Mouse (Mus musculus) kidney, adult 2 months (tissue): ENCODE measurements around the gene Kcnh4. TPM values are rescaled to one million over a fixed set of nuclear protein-coding genes. Genes with fewer than 3 reads are reported as not detected.

Experiments
- DNase-seq: peaks from one replicate; pipeline ENCODE4 v3.0.0; 2021
- H3K27ac ChIP-seq: fragments of 200-500 bp; 2 replicates; pipeline ENCODE4 v1.5.1; 2012; ENCODE audit warnings: low read depth, low read length, control low read depth, inconsistent platforms; ENCODE audit not compliant: insufficient read depth
- H3K27me3 ChIP-seq: fragments of 200-500 bp; replicated peaks from 2 replicates; pipeline ENCODE4 v1.6.1; 2012; ENCODE audit warnings: mild to moderate bottlenecking, moderate library complexity, low read length, inconsistent platforms; ENCODE audit not compliant: control insufficient read depth, insufficient read depth
- H3K36me3 ChIP-seq: fragments of 200-500 bp; 2 replicates; pipeline ENCODE4 v1.6.1; 2012; ENCODE audit warnings: mild to moderate bottlenecking, moderate library complexity, low read length, inconsistent platforms; ENCODE audit not compliant: control insufficient read depth, insufficient read depth
- H3K4me1 ChIP-seq: fragments of 200-500 bp; 2 replicates; pipeline ENCODE4 v1.6.1; 2011; ENCODE audit warnings: low read length; ENCODE audit not compliant: control insufficient read depth, insufficient read depth
- H3K4me3 ChIP-seq: fragments of 200-500 bp; 2 replicates; pipeline ENCODE4 v1.5.1; 2011; ENCODE audit warnings: mild to moderate bottlenecking, low read depth, low read length, control low read depth; ENCODE audit not compliant: insufficient read depth
- CTCF ChIP-seq: fragments of 200-500 bp; conservative IDR thresholded peaks from 2 replicates; pipeline ENCODE4 v1.5.1; 2011; ENCODE audit warnings: low read depth, mild to moderate bottlenecking, control low read depth, low read length, moderate library complexity, mixed read lengths; ENCODE audit not compliant: insufficient read depth, insufficient read length
- POLR2A ChIP-seq: fragments of 200-500 bp; IDR thresholded peaks from one replicate; pipeline ENCODE4 v1.6.1; 2011; ENCODE audit warnings: low read depth, low read length, control low read depth
- WGBS: fragments of 180-500 bp; shearing (Covaris S2); methylation state at CpG from one replicate; pipeline ENCODE4 v1.1.7; 2018; 5-methylcytosine and 5-hydroxymethylcytosine counted together
- polyA plus RNA-seq: library from polyadenylated mRNA; depleted of rRNA; stranded (reverse); fragments of >200 nt; gene quantifications from 2 replicates; pipeline ENCODE4 v1.2.3, GENCODE M21; 2012

Kcnh4 gene
- polyA plus RNA-seq, 1 experiment: 0.08 TPM

- Histone ChIP-seq H3K27ac (no peak overlapping the region), H3K36me3 (no peaks in the 10 kb centered on the region), H3K27me3 (no peaks in the 10 kb centered on the region), H3K4me3 (peak overlapping the region; percentile 31; the same call in 1 of the 2 replicates), H3K4me1 (peaks cover 7% of the 10 kb centered on the region)
- no peak for TF ChIP-seq POLR2A
- TF ChIP-seq CTCF: peak; percentile 97
- 33% methylated on average over 19 of the region's 19 CpGs for WGBS
- DNase-seq: peak; percentile 77
Observed at GRCm38 (mm10) chr11:100702081-100702851, 57.5 kb downstream of the Kcnh4 start.

- H3K4me3 ChIP-seq: no peak overlapping the region
- WGBS: 13% methylated on average over 14 of the region's 14 CpGs
- H3K27ac ChIP-seq: no peak overlapping the region
- H3K4me1 ChIP-seq: peaks cover 7% of the 10 kb centered on the region
- no peaks in the 10 kb centered on the region for H3K36me3 ChIP-seq
- DNase-seq: peak; percentile 58
- no peak for TF ChIP-seq CTCF
- no peak for TF ChIP-seq POLR2A
- no peaks in the 10 kb centered on the region for H3K27me3 ChIP-seq
Observed at GRCm38 (mm10) chr11:100701301-100701700, 58.4 kb downstream of the Kcnh4 start.

DNA sequence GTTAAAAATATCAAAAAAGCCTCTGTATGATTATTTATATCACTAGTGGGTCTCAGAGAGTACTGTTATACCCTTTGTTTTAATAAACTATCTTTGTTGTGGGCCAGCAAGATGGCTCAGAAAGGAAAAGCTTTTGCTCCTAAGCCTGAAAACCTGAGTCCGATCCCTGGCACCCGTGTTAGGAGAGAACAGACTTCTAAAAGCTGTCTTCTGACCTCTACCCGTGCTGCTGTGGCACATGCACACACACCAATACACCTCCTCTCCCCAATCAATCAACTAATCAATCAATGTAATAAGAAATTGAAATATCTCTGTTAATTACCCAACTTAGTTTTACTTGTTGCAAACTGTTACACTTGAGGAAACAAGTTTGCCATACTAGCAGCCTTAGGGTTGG is 59.0 kb downstream of the Kcnh4 start:
- 78% methylated on average over 3 of the region's 3 CpGs for WGBS
- no peak for DNase-seq
- Histone ChIP-seq H3K4me3 (no peak overlapping the region), H3K27me3 (no peaks in the 10 kb centered on the region), H3K27ac (no peak overlapping the region), H3K4me1 (peaks cover 7% of the 10 kb centered on the region), H3K36me3 (no peaks in the 10 kb centered on the region)
- no peak for TF ChIP-seq POLR2A
- TF ChIP-seq CTCF: no peak

- WGBS: 79% methylated on average over 7 of the region's 7 CpGs
- TF ChIP-seq CTCF (no peak), POLR2A (no peak)
- no peaks in the 10 kb centered on the region for H3K27me3 ChIP-seq
- peaks cover 3% of the 10 kb centered on the region for H3K4me1 ChIP-seq
- no peak overlapping the region for H3K4me3 ChIP-seq
- H3K36me3 ChIP-seq: no peaks in the 10 kb centered on the region
- no peak overlapping the region for H3K27ac ChIP-seq
- no peak for DNase-seq
Observed at GRCm38 (mm10) chr11:100697921-100698320, 61.8 kb downstream of the Kcnh4 start.

DNA sequence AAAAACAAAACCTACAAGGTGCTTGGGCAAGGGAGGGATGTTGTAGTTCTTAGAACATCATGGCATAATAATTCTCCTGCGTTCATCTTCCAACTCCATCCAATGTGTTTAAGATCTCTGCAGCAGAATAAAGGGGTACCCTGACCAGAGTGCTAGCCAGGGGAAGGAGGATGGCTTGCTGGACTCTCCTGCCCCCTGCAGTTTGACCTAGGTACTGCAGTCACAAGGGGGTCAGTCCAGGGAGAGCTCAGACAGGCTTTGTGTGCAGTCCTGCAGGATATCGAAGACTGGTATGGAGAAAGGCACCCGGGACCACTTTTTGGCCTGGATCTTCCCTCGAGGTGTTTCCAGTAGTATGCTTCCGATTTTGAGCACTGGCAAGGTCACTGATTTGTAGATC is 64.8 kb downstream of the Kcnh4 start:
- Histone ChIP-seq H3K4me1 (0 out of 2 replicates have a peak, but pooled peaks cover 3% of the 10 kb centered on the region), H3K27me3 (no peaks in the 10 kb centered on the region), H3K4me3 (no peak overlapping the region), H3K36me3 (no peaks in the 10 kb centered on the region), H3K27ac (no peak overlapping the region)
- DNase-seq: peak; percentile 71
- 31% methylated on average over 5 of the region's 5 CpGs for WGBS
- TF ChIP-seq CTCF (peak; percentile 89), POLR2A (no peak)

- Histone ChIP-seq H3K36me3 (no peaks in the 10 kb centered on the region), H3K4me1 (0 out of 2 replicates have a peak, but pooled peaks cover 3% of the 10 kb centered on the region), H3K27ac (no peak overlapping the region), H3K4me3 (no peak overlapping the region), H3K27me3 (no peaks in the 10 kb centered on the region)
- 37% methylated on average over 5 of the region's 5 CpGs for WGBS
- TF ChIP-seq POLR2A (no peak), CTCF (no peak)
- DNase-seq: no peak
Observed at GRCm38 (mm10) chr11:100693154-100693553, 66.6 kb downstream of the Kcnh4 start.

DNA sequence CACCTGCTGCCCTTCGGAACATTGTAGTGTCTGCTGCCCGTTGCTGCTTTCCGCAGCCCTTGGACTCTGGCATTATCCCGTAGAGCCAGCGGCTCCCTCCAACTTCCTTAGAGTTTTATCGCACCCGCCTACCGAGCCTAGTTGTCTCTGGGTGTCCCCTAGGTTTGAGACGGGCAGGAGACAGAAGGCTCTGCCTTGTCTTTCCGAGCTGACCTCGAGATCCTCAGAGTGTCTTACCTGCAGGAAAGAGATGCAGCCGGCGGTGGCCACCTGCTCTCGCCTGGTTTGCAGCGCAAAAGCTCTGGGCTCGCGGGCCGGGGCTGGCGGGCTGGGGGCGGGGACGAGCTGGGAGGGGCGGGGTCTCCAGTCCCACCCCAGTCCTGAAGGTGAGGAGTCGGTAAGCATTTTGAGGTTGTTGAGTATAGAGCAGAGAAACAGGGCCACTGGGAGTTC is 67.6 kb downstream of the Kcnh4 start, which contains the start of gene Zfp385c:
Zfp385c (minus strand) TSS at position 292 of the 453 bp plus-strand sequence.
- Histone ChIP-seq H3K27me3 (no peaks in the 10 kb centered on the region), H3K27ac (no peak within 1 kb of the TSS), H3K36me3 (no peaks in the 10 kb centered on the region), H3K4me1 (0 out of 2 replicates have a peak, but pooled peaks cover 3% of the 10 kb centered on the region), H3K4me3 (peak within 1 kb of the TSS; percentile 18; the same call in 1 of the 2 replicates)
- WGBS: 3% methylated on average over 23 of the region's 23 CpGs
- TF ChIP-seq POLR2A (no peak), CTCF (no peak)
- peak; percentile 34 for DNase-seq
